Mouse (Mus musculus) bone marrow macrophage, adult 2 months (primary cell): ENCODE data around the gene Mphosph9. TPM values are rescaled to one million over a fixed set of nuclear protein-coding genes. Genes with fewer than 3 reads are reported as not detected.

ENCODE experiments used
- H3K27ac ChIP-seq: 2 replicates; pipeline ENCODE4 v1.5.1; 2012; ENCODE audit warnings: low read depth, low read length; ENCODE audit not compliant: insufficient read depth
- H3K4me1 ChIP-seq: 2 replicates; pipeline ENCODE4 v1.6.1; 2012; ENCODE audit warnings: low read length; ENCODE audit not compliant: control insufficient read depth, insufficient read depth
- H3K4me3 ChIP-seq: 2 replicates; pipeline ENCODE4 v1.5.1; 2012; ENCODE audit warnings: mild to moderate bottlenecking, low read length, moderate library complexity; ENCODE audit not compliant: insufficient read depth
- CTCF ChIP-seq: IDR thresholded peaks from 2 replicates; pipeline ENCODE4 v1.5.1; 2012; ENCODE audit warnings: low read depth, mild to moderate bottlenecking, low read length, moderate library complexity
- POLR2A ChIP-seq: IDR thresholded peaks from 2 replicates; pipeline ENCODE4 v1.6.1; 2012; ENCODE audit warnings: mild to moderate bottlenecking, low read depth, low read length, borderline replicate concordance
- polyA plus RNA-seq: library from polyadenylated mRNA; stranded (reverse); fragments of >200 nt; gene quantifications from 2 replicates; pipeline ENCODE4 v1.2.4, GENCODE M21; 2012; ENCODE audit not compliant: missing spikeins, insufficient read depth, insufficient read length

Gene Mphosph9
- polyA plus RNA-seq, 1 experiment, result 7.2 TPM

- TF ChIP-seq CTCF (no peak), POLR2A (no peak)
- Histone ChIP-seq H3K27ac (no peak overlapping the region), H3K4me1 (no peaks in the 10 kb centered on the region), H3K4me3 (no peak overlapping the region)
Observed at GRCm38 (mm10) chr5:124206481-124207038, 121.2 kb downstream of the Mphosph9 start.

- Histone ChIP-seq H3K4me1 (no peaks in the 10 kb centered on the region), H3K4me3 (no peak overlapping the region), H3K27ac (no peak overlapping the region)
- TF ChIP-seq POLR2A, result no peak
- TF ChIP-seq CTCF, result no peak
Observed at GRCm38 (mm10) chr5:124205809-124206380, 121.9 kb downstream of the Mphosph9 start.

GRCm38 (mm10) chr5:124205211-124205610, 122.6 kb downstream of the Mphosph9 start:
- H3K4me1 ChIP-seq, result no peaks in the 10 kb centered on the region
- TF ChIP-seq POLR2A, result no peak
- no peak for TF ChIP-seq CTCF

GRCm38 (mm10) chr5:124204127-124204794, 123.5 kb downstream of the Mphosph9 start:
- Histone ChIP-seq H3K27ac (no peak overlapping the region), H3K4me1 (no peaks in the 10 kb centered on the region), H3K4me3 (no peak overlapping the region)
- no peak for TF ChIP-seq POLR2A
- TF ChIP-seq CTCF, result no peak

More at GRCm38 (mm10) chr5:124205211-124205610, 122.6 kb downstream of the Mphosph9 start:
- Histone ChIP-seq H3K4me3 (no peak overlapping the region), H3K27ac (no peak overlapping the region)

GRCm38 (mm10) chr5:124203251-124203650, 124.5 kb downstream of the Mphosph9 start:
- TF ChIP-seq CTCF (no peak), POLR2A (no peak)

GRCm38 (mm10) chr5:124202071-124202470, 125.7 kb downstream of the Mphosph9 start:
- H3K27ac ChIP-seq, result no peak overlapping the region
- no peaks in the 10 kb centered on the region for H3K4me1 ChIP-seq
- no peak overlapping the region for H3K4me3 ChIP-seq
- TF ChIP-seq POLR2A, result no peak
- TF ChIP-seq CTCF, result no peak

More at GRCm38 (mm10) chr5:124203251-124203650, 124.5 kb downstream of the Mphosph9 start:
- Histone ChIP-seq H3K4me1 (no peaks in the 10 kb centered on the region), H3K27ac (no peak overlapping the region), H3K4me3 (no peak overlapping the region)

- Histone ChIP-seq H3K27ac (no peak overlapping the region), H3K4me3 (no peak overlapping the region), H3K4me1 (no peaks in the 10 kb centered on the region)
- no peak for TF ChIP-seq POLR2A
- no peak for TF ChIP-seq CTCF
Observed at GRCm38 (mm10) chr5:124201564-124201963, 126.2 kb downstream of the Mphosph9 start.

Other genes with a start within 250 kb of the Mphosph9 start
- 1.5 and 1.9 TPM in 2 replicates for gene Abcb9, start 232.2 kb downstream of the Mphosph9 start, polyA plus RNA-seq
- gene Ogfod2, start 215.7 kb downstream of the Mphosph9 start, polyA plus RNA-seq, result 11.5 and 17.8 TPM in 2 replicates
- gene Arl6ip4, start 211.9 kb downstream of the Mphosph9 start, polyA plus RNA-seq, result 51.0 and 68.2 TPM in 2 replicates
- gene Pitpnm2, start 78.2 kb downstream of the Mphosph9 start, polyA plus RNA-seq, result 0.40 and 0.66 TPM in 2 replicates
- 12.4 and 12.5 TPM in 2 replicates for gene 2810006K23Rik, start 117 bp upstream of the Mphosph9 start, polyA plus RNA-seq
- gene Cdk2ap1, start 35.1 kb upstream of the Mphosph9 start, polyA plus RNA-seq, result 88.0 and 92.2 TPM in 2 replicates
- gene Sbno1, start 98.0 kb upstream of the Mphosph9 start, polyA plus RNA-seq, result 57.5 and 59.2 TPM in 2 replicates
- gene Kmt5a, start 112.0 kb upstream of the Mphosph9 start, polyA plus RNA-seq, result 49.2 and 58.6 TPM in 2 replicates
- gene Rilpl2, start 150.4 kb upstream of the Mphosph9 start, polyA plus RNA-seq, result 106 and 113 TPM in 2 replicates
- gene Snrnp35, start 155.2 kb upstream of the Mphosph9 start, polyA plus RNA-seq, result 20.5 and 21.6 TPM in 2 replicates
- 2.4 and 2.8 TPM in 2 replicates for gene Rilpl1, start 203.4 kb upstream of the Mphosph9 start, polyA plus RNA-seq
- gene Tmed2, start 212.7 kb upstream of the Mphosph9 start, polyA plus RNA-seq, result 339 and 358 TPM in 2 replicates
- gene Ddx55, start 224.9 kb upstream of the Mphosph9 start, polyA plus RNA-seq, result 9.2 and 11.8 TPM in 2 replicates